Mouse (Mus musculus): ENCODE data around the gene Tomm34. TPM values are rescaled to one million over a fixed set of nuclear protein-coding genes. Genes with fewer than 3 reads are reported as not detected.

Tomm34 gene
- 10.0 and 12.8 TPM in 2 replicates for polyA plus RNA-seq (2012; rRNA removed)

GRCm38 (mm10) chr2:164070765-164071436 lies at the start of gene Tomm34:
Gene Tomm34, minus strand, starts transcription at chr2:164071169.

GRCm38 (mm10) chr2:164070142-164070764 lies 716 bp downstream of the Tomm34 start, which contains the start of gene Stk4:
Gene Stk4, plus strand, starts transcription at chr2:164070322.

GRCm38 (mm10) chr2:164025150-164025549 lies 45.8 kb downstream of the Tomm34 start, which contains the start of gene Pabpc1l:
Gene Pabpc1l, plus strand, starts transcription at chr2:164025450.

Other genes starting within 250 kb of the Tomm34 start
- not detected in 2 replicates for gene Kcnk15, start 217.5 kb downstream of the Tomm34 start, polyA plus RNA-seq (2012; rRNA removed)
- gene Rims4, start 152.5 kb downstream of the Tomm34 start, polyA plus RNA-seq (2012; rRNA removed), result 0.13 and 0.14 TPM in 2 replicates
- gene Ywhab, start 76.2 kb downstream of the Tomm34 start, polyA plus RNA-seq (2012; rRNA removed), result 31.1 and 37.7 TPM in 2 replicates
- gene Pabpc1l, start 45.7 kb downstream of the Tomm34 start, polyA plus RNA-seq (2012; rRNA removed), result 0.29 and 0.33 TPM in 2 replicates
- gene Stk4, start 847 bp downstream of the Tomm34 start, polyA plus RNA-seq (2012; rRNA removed), result 11.5 and 12.1 TPM in 2 replicates
- 0.01 TPM in 1 of 2 replicates, not detected in the other for gene Kcns1, start 99.9 kb upstream of the Tomm34 start, polyA plus RNA-seq (2012; rRNA removed)
- not detected in 2 replicates for gene Wfdc5, start 111.6 kb upstream of the Tomm34 start, polyA plus RNA-seq (2012; rRNA removed)
- not detected in 2 replicates for gene Wfdc12, start 119.4 kb upstream of the Tomm34 start, polyA plus RNA-seq (2012; rRNA removed)
- gene Wfdc15a, start 129.0 kb upstream of the Tomm34 start, polyA plus RNA-seq (2012; rRNA removed), result not detected in 2 replicates
- gene Wfdc15b, start 150.5 kb upstream of the Tomm34 start, polyA plus RNA-seq (2012; rRNA removed), result 0.12 TPM in 1 of 2 replicates, not detected in the other
- gene Svs2, start 167.3 kb upstream of the Tomm34 start, polyA plus RNA-seq (2012; rRNA removed), result not detected in 2 replicates
- gene Svs3b, start 185.5 kb upstream of the Tomm34 start, polyA plus RNA-seq (2012; rRNA removed), result not detected in 2 replicates
- not detected in 2 replicates for gene Svs4, start 207.3 kb upstream of the Tomm34 start, polyA plus RNA-seq (2012; rRNA removed)
- gene Svs3a, start 218.1 kb upstream of the Tomm34 start, polyA plus RNA-seq (2012; rRNA removed), result not detected in 2 replicates
- not detected in 2 replicates for gene Svs6, start 245.6 kb upstream of the Tomm34 start, polyA plus RNA-seq (2012; rRNA removed)